Mouse (Mus musculus) erythroblast, adult 5-6 weeks (primary cell): ENCODE results near the gene Parvb. TPM values are rescaled to one million over a fixed set of nuclear protein-coding genes. Genes with fewer than 3 reads are reported as not detected.
"Not testable (repeated sequence)": the region's sequence is repeated elsewhere in the genome, so short reads cannot be mapped to it uniquely, and the experiment has no call there.

Source experiments
- ATAC-seq: replicated peaks from 2 replicates; pipeline ENCODE4 v1.8.0; 2016; ENCODE audit warnings: moderate number of reproducible peaks, mild to moderate bottlenecking, moderate TSS enrichment, inconsistent platforms; ENCODE audit not compliant: poor library complexity, low FRiP score, severe bottlenecking
- total RNA-seq, 2 experiments: library from RNA; stranded (forward) in 1 of 2; stranded (reverse) in 1 of 2; fragments of 150-400 nt in 1 of 2; fragments of 200-764, 138-1000 nt in 1 of 2; gene quantifications; 2 replicates each; pipeline versions ENCODE4 v1.2.3 to v1.2.4; 2015 to 2017; ENCODE audit warnings: low replicate concordance in 2 of 2

Parvb gene
- total RNA-seq, 2 experiments from 2014 or later, result 15.3 to 23.6 TPM

- no peak for ATAC-seq
Measured at GRCm38 (mm10) chr15:84282206-84283085, 50.6 kb downstream of the Parvb start.

DNA sequence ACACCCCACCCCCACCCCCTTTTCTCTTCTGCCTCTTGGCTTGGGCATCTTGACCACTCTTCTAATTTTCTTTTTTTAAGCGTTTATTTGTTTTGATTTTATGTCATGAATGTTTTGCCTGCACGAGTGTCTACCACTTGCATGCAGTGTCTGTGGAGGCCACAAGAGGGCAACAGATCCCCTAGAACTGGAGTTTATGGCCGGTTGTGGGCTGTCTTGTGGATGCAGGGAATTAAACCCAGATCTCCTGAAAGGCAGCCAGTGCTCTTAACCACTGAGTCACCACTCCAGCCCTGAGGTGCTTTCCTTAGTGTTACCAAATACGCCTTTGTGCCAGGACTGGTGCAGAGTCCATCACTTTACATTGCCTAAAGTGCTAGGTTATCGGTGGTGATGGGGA is 52.2 kb downstream of the Parvb start:
- ATAC-seq, result peak; percentile 62

DNA sequence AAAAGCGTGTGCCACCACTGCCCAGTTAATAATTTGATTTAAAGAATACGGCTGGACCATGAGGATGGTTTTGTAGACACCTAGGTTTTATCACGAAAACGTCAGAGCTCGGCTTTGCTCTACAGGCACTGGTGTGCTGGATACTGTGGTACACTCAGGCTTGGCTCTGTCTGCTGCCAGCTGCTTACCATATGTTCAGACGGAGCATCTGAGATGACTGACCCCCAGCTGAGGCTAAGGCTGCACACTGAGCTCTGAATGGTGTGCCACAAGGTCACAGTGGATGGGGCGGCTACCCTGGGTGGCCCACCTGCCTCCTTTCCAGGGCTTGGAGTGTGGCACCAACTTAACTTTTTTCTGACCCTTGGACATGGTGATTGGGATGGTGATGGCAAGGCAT is 53.6 kb downstream of the Parvb start:
- no peak for ATAC-seq

DNA sequence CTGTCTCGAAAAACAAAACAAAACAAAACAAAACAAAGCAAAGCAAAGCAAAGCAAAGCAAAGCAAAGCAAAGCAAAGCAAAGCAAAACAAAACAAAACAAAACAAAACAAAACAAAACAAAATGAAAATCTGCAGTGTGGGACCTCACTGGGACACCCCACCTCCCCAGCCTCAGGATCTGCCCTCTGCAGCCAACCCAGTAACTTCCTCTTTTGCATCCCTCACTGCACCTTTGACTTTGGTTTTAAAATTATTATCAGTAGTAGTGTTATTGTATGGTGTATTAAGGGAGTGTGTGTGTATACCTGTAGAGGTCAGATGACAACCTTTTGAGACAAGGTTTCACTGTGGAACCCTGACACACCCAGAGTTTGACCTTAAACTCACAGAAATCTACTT is 57.1 kb downstream of the Parvb start:
- ATAC-seq, result not testable (repeated sequence)

DNA sequence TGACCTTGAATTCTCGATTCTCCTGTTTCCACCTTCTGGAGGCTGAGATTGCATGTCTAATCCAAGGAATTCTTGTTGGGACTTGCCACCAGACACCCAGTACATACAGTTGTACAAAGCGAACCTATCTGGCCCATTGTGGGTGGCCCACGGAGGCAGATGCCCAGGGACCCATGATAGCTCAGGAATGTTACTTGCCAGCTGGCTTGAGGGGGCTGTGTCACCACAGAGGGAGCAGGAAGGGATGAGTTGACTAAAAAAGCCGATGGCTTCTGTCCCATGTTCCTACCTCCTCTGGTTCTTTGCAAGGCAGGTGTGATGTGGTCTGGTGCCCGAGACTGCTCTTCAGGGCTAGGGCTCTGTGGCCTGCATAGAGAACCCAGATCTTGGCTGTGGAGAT is 59.3 kb downstream of the Parvb start:
- ATAC-seq, result no peak

- ATAC-seq, result no peak
Measured at GRCm38 (mm10) chr15:84293590-84293989, 61.7 kb downstream of the Parvb start.

GRCm38 (mm10) chr15:84294391-84294790 is 62.5 kb downstream of the Parvb start:
- ATAC-seq, result no peak

DNA sequence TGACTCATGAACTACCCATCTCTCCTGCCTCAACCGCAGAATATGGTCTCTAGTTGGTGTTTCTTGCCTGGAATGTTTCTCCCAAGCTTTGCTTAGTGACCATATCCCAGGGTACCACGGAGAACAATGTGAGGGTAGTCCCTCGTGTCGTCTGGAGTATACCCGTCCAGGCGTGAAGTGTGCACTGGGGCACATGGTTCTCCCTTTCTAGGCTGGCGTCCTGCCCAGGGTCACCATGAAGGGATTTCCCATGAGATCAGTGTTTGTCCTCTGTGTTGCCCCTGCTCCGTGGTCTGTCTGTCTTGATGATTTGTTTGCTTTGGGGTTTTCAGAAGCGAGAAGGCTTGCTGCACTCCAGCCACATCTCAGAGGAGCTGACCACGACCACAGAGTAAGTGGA is 63.4 kb downstream of the Parvb start:
- no peak for ATAC-seq

DNA sequence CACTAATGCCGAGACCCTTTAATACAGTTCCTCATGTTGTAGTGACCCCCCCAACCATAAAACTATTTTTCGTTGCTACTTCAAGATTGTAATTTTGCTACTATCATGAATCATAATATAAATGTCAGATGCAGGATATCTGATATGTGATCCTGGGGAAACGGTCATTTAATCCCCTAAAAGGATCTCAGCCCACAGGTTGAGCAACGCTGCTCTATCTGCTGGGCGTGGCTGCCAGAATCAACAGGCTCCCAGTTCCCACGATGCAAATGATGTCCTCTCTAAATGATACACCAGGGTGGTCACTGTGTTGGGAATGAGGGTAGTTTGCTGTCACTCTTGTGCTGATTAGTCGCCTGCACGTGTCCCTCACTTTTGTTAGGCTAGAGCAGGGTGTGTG is 65.6 kb downstream of the Parvb start:
- ATAC-seq, result no peak

GRCm38 (mm10) chr15:84298804-84299370 is 67.0 kb downstream of the Parvb start:
- ATAC-seq, result no peak

- ATAC-seq, result no peak
Measured at GRCm38 (mm10) chr15:84299662-84300333, 68.0 kb downstream of the Parvb start.

GRCm38 (mm10) chr15:84300591-84300990 is 68.7 kb downstream of the Parvb start:
- no peak for ATAC-seq

- no peak for ATAC-seq
Measured at GRCm38 (mm10) chr15:84301026-84301425, 69.2 kb downstream of the Parvb start.

DNA sequence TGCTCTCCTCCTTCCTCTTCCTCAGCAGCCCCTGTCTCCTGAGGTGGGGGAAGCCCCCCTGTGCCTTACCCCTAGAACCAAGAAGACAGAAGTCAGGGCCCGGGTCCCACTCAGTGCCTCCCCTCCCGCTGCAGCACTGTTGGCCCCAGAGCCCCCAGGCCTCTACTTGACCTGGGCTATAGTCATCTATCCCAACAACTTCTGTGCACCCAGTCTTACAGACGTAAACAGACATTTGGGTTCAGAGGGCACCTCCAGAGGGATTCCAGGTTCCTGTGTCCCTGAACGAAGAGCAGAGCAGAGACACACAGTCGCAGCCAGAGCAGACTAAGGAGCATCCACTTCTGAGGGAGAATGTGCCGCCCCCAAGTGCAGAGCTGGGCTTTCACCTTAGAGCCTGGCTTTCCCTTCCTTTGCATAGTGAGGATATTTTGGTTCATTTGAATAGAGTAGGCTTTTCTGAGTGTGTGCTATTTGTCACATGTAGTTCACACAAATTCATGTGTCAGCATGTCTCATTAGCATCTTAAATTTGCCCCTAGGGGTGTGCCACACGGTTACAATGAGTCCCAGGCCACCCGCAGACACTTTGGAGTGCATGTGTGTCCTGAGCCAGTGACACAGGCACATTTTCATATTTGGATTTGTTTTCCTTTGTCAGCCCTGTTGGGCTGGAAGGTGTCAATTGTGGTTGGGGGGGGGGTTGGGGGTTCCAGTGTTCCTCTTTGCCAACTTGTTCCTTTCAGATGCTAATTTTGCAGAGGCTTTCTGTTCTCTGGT is 70.0 kb downstream of the Parvb start:
- no peak for ATAC-seq

GRCm38 (mm10) chr15:84303264-84303663 is 71.4 kb downstream of the Parvb start:
- ATAC-seq, result no peak

DNA sequence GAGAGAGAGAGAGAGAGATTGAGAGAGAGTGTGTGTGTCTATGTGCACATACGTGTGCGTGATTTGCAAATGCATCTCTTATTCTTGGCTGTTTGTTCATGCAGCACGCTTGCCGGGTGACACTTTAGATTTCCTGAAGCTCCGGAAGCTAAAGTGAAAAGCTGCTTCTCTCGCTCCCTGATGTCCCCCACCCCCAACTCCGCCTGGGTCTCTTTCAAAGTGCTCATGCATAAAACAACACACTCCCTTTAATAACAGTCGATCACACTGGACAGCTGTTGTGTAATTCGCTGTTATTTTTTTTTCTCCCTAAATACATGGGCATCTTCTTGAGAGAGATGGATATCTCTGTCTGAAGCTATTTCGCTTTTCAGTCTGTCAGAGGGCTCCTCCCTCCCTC is 73.5 kb downstream of the Parvb start:
- ATAC-seq, result no peak

GRCm38 (mm10) chr15:84310271-84310670 is 78.4 kb downstream of the Parvb start:
- ATAC-seq, result no peak

- ATAC-seq, result peak; percentile 69
Measured at GRCm38 (mm10) chr15:84311295-84312085, 79.6 kb downstream of the Parvb start.

DNA sequence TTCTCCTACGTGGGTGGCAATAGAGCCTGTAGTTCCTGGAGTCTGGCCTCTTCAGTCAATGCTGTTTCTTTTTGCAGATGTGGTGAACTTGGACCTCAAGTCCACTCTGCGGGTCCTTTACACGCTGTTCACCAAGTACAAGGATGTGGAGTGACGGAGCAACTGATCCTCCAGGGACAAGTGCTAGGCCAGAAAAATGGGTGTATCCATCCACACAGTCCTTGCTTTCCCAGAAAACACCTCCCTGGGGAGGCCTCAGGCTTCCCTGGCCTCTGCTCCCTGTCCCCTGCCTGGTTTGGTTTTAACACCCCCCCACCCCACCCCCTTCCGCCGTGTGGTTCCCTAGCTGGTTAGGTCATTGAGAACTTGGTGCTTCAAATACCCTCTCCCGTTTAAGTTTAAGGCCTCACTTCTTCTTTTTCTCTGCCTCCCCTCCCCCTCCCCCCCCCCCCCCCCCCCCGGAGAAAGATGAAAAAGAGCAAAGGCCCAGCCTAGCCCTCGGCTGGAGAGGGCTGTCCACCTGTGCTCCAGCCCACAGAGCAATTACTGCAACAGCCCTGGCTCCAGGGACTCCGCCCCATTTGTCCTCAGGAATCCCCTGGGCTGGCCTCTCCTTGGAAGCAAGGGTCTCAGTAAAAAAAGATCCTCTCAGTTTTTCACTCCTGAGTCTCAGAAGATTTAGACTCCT is 81.2 kb downstream of the Parvb start:
- ATAC-seq, result no peak
